Mouse (Mus musculus): ENCODE results near the gene Serpina3c. TPM values are rescaled to one million over a fixed set of nuclear protein-coding genes. Genes with fewer than 3 reads are reported as not detected.
"Not testable (repeated sequence)": the region's sequence is repeated elsewhere in the genome, so short reads cannot be mapped to it uniquely, and the experiment has no call there.

Serpina3c gene
- total RNA-seq, 2 experiments from 2014 or later, result not detected

DNA sequence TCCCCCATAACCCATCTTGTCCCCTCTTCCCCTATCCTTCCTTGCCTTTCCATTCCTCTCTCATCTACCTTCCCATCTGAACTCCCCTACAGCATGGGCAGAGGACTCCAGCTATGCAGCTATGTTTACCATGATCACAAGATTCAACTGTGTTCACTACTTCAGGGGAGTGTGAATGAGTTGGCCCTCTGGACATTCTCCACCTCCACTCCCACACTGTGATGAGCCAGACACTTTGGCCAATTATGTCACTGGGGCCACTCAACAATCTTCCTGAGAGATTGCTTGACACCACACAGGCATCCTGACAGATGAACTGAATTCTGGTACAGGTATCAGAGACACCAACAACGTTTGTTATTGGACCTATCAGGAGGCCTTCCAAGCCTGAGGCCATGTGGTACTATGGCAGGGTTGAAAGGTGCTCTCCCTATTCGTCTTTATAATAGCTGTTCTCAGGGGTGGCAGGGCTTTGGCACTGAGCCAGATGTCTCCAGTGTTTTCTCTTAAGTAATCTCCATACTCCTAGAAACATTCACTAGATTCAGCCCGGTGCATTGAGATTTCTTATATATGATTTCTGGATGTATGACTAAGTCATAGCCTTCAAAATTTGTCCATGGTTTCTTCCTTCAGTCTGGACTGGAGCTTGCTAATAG is 38.6 kb downstream of the Serpina3c start:
- no peak for DNase-seq (ENCODE audit: low spot score in 2 of 2)

DNA sequence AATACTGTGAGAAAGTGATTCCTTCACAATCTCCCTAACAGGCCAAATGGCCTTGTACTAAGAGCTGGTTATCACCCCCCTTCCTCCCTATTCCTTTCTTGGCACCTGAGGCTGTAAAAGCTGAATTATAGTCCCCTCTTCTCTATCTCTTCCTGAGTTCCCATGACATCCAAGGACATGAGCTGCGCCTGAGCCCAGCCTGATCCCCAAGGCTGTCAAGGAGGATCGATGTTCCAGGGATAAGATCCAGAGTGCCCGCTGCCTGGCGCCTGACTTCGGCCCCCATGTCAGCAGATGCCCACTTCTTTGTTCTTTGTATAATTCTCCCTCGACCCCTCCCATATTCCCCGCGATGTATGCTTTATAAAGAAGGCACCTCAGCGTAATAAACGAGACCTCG is 41.3 kb downstream of the Serpina3c start, which contains the start of gene Serpina3a:
Gene Serpina3a, plus strand, starts transcription at position 392 of the 400 bp plus-strand sequence.
- not testable (repeated sequence) for DNase-seq (ENCODE audit: low spot score in 2 of 2)

- DNase-seq (ENCODE audit: low spot score in 2 of 2), result no peak
Observed at GRCm38 (mm10) chr12:104108507-104108906, 45.2 kb downstream of the Serpina3c start.

GRCm38 (mm10) chr12:104106919-104107318 is 46.8 kb downstream of the Serpina3c start:
- DNase-seq (ENCODE audit: low spot score in 2 of 2), result no peak

DNA sequence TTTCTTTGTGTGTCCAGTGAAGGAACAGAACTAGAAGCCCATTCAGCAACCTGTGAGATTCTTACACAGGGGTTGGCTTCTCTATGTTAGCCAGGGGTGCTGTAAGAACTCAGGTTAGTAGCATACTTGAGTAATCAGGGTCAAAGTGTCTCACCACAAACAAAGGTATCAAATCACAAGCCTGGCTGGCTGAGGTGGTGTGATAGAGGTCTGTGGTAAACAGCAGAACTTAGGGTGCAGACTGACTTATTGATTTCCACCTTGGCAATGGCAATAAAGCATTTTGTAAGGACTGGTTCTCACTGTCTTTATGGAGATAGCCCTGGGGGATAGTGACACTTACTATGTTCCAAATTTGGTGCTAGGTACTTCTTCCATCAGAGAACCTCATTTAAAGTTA is 47.8 kb downstream of the Serpina3c start:
- no peak for DNase-seq (ENCODE audit: low spot score in 2 of 2)

- no peak for DNase-seq (ENCODE audit: low spot score in 2 of 2)
Observed at GRCm38 (mm10) chr12:104100768-104101167, 52.9 kb downstream of the Serpina3c start, which contains the start of gene Serpina5. TSS of gene Serpina5 (plus strand) at chr12:104101113.

Other genes starting within 250 kb of the Serpina3c start
- not detected for gene Serpina1c, start 249.0 kb downstream of the Serpina3c start, total RNA-seq (2021)
- not detected for gene Serpina1e, start 194.9 kb downstream of the Serpina3c start, total RNA-seq (2021)
- not detected for gene Serpina11, start 163.9 kb downstream of the Serpina3c start, total RNA-seq (2021)
- gene Serpina9, start 140.1 kb downstream of the Serpina3c start, total RNA-seq (2021), result 1 to 10 TPM; 4.8 to 5.5 TPM
- gene Serpina12, start 109.4 kb downstream of the Serpina3c start, total RNA-seq (2021), result under 1 TPM in 1 of 2 experiments, not detected in 1; 0.09 TPM
- not detected for gene Serpina5, start 52.8 kb downstream of the Serpina3c start, total RNA-seq (2021)
- not detected for gene Serpina3a, start 41.1 kb downstream of the Serpina3c start, total RNA-seq (2021)
- gene Serpina3b, start 25.9 kb downstream of the Serpina3c start, total RNA-seq (2021), result not detected
- gene Serpina3f, start 60.7 kb upstream of the Serpina3c start, total RNA-seq (2021), result not detected
- gene Serpina3g, start 82.4 kb upstream of the Serpina3c start, total RNA-seq (2021), result under 1 TPM in 1 of 2 experiments, not detected in 1; 0.44 TPM
- not detected for gene Serpina3i, start 109.3 kb upstream of the Serpina3c start, total RNA-seq (2021)
- not detected for gene Serpina3j, start 160.7 kb upstream of the Serpina3c start, total RNA-seq (2021)
- not detected for gene Serpina3k, start 184.6 kb upstream of the Serpina3c start, total RNA-seq (2021)
- under 1 TPM in 1 of 2 experiments, not detected in 1; 0.21 TPM for gene Serpina3m, start 184.6 kb upstream of the Serpina3c start, total RNA-seq (2021)

All from left cerebral cortex, adult 18-20 months (tissue).